Mouse (Mus musculus): ENCODE results near the gene Ubxn1. TPM values are rescaled to one million over a fixed set of nuclear protein-coding genes. Genes with fewer than 3 reads are reported as not detected.
"Not testable (repeated sequence)": the region's sequence is repeated elsewhere in the genome, so short reads cannot be mapped to it uniquely, and the experiment has no call there.

Ubxn1 gene
- total RNA-seq, 2 experiments from 2014 or later: 86.1 to 94.7 TPM

DNA sequence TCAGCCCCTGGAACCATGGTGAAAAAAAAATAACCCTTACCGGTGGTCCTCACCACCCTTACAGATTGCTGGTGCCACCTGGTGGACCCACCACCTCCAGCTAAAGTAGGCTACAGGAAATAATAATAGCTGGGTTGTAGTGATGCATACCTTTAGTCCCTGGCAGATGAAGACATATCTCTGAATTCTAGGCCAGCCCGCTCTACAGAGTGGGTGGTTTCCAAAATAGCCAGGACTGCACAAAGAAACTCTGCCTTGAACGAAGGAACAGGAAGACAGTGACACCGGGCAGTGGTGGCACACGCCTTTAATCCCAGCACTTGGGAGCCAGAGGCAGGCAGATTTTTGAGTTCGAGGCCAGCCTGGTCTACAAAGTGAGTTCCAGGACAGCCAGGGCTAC lies 7.0 kb upstream of the Ubxn1 start:
- H3K4me3 ChIP-seq: no peak overlapping the region
- TF ChIP-seq CTCF (IDR thresholded peaks at IDR 0.05): no peak; the same call in 1 of the 2 replicates
- H3K27ac ChIP-seq: no peak overlapping the region
- intact Hi-C loops (cut with DNase I): no loop called here
- no peak for DNase-seq (ENCODE audit: extremely low spot score in 1 of 2, low spot score in 2 of 2)

DNA sequence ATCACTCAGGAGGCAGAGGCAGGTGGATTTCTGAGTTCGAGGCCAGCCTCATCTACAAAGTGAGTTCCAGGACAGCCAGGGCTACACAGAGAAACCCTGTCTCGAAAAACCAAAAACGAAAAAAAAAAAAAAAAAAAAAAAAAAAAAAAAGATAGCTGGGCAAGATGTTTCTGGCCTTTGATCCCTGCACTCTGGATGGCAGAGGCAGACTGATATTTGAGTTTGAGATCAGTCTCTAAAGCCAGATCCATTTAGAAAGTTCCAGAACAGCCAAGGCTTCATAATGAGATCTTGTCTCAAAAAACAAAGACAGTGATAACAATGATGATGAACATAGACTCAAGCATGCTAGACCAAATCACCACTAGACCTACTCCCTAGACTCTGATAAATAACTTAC lies 915 bp upstream of the Ubxn1 start:
- H3K27ac ChIP-seq; H3K4me3 ChIP-seq; DNase-seq (ENCODE audit: extremely low spot score in 1 of 2, low spot score in 2 of 2); intact Hi-C loops (cut with DNase I): not testable (repeated sequence)

DNA sequence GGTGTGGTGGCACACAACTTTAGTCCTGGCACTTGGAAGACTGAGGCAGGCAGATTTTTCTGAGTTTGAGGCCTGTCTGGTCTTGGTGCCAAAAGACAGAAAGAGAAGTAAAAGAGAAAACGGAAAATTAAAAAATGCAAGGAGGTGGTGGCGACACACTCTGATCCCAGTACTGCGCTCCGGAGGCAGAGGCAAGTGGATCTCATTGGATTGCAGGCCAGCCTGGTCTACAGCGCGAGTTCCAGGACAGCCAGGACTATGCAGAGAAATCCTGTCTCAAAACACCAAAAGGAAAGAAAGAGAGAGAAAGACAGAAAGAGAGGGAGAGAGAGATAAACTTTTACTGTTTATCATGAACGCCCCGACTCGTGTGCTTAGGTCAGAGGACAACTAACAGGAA lies 458 bp upstream of the Ubxn1 start:
- intact Hi-C loops (cut with DNase I): loop anchor here (1.0 kb wide), 1 partner anchor 52 kb away; the partner anchor contains the start of gene Ttc9c
- DNase-seq (ENCODE audit: extremely low spot score in 1 of 2, low spot score in 2 of 2): no peak
- peak overlapping the region; percentile 88 for H3K4me3 ChIP-seq
- H3K27ac ChIP-seq: peak overlapping the region; percentile 82
- TF ChIP-seq CTCF (IDR thresholded peaks at IDR 0.05): no peak

DNA sequence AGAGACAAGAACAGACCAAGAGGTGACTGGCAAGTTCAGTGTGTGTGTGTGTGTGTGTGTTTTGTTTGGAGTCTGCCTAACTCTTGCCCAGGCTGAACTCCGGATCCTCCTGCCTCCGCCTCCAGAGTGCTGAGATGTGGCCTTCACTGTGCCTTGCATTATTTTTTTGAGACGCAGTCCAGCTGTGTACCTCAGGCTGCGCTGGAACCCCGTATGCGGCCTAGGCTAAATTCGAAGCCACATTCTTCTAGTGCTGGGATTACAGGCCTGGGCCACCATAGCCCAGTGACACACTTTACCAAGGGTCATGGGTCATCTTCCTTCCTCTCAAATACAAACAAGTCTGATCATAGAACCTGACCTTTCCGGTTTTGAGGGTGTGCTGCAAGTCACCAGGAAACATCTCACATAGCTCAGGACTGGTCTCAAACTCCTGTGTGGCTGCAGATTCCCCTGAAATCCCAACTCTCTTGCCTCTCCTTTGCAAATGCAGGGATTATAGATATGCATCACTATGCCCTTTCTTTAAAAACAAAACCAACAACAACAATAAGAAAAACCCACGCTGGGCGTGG lies 1.1 kb downstream of the Ubxn1 start:
- DNase-seq (ENCODE audit: extremely low spot score in 1 of 2, low spot score in 2 of 2): no peak
- Histone ChIP-seq H3K4me3 (peak overlapping the region; percentile 88), H3K27ac (no peak overlapping the region; the same call in 1 of the 2 replicates)
- no peak for TF ChIP-seq CTCF (IDR thresholded peaks at IDR 0.05)
- intact Hi-C loops (cut with DNase I): no loop called here

DNA sequence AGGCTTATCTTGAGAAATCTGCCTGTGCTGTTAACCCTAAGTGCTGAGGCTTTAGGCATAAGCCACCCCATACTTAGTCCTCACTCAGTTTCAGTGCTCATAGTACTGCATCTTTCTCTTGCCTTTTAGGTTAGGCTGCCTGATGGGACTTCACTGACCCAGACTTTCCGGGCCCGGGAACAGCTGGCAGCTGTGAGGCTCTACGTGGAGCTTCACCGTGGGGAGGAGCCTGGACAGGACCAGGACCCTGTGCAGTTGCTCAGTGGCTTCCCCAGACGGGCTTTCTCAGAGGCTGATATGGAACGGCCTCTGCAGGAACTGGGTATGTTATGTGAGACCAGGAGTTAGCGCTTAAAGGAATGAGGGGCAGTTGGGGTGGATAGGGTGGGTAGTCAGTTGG lies 3.7 kb downstream of the Ubxn1 start:
- Histone ChIP-seq H3K4me3 (no peak overlapping the region), H3K27ac (no peak overlapping the region)
- no peak for DNase-seq (ENCODE audit: extremely low spot score in 1 of 2, low spot score in 2 of 2)
- intact Hi-C loops (cut with DNase I): no loop called here
- TF ChIP-seq CTCF (IDR thresholded peaks at IDR 0.05): no peak

DNA sequence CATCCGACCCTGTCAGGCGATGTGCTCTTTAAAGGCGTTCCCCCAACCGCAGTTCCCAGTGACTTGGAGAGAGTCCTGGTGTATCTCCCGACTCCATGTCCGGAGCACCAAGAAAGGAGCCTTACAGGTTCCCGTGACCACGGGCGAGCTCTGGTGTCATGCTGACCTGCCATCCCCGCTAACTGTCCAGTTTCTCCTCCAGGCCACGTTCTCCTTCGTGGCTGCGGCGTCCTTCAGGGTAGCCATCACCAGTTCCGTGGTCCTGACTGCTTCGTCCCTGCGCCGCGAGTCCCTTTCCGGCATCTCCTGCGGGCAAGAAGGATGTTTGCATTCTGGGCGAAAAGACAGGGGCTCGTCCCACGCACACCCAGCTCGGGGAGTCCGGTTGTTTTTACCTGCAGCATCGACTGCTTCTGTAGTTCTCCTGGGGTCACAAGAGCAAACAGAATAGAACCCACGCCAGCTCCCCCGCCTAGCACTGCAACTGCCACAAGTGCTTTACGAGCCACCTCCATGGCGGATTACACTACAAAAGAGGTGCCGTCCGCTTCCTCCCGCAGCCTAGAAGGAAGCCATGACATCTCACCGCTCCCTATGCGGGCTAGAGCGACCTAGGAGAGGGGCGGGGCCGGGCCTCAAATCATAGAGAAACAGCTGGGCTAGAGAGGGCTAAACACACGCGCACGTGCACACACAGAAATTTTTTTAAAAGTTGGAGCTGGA lies 9.2 kb downstream of the Ubxn1 start, which contains the start of gene Uqcc3:
Gene Uqcc3 (minus strand): TSS at position 613 of the 723 bp plus-strand sequence.
- no peak for TF ChIP-seq CTCF (IDR thresholded peaks at IDR 0.05)
- DNase-seq (ENCODE audit: extremely low spot score in 1 of 2, low spot score in 2 of 2): peak; percentile 86
- Histone ChIP-seq H3K27ac (peak within 1 kb of the TSS; percentile 95), H3K4me3 (peak within 1 kb of the TSS; percentile 90)
- intact Hi-C loops (cut with DNase I): no loop called here

DNA sequence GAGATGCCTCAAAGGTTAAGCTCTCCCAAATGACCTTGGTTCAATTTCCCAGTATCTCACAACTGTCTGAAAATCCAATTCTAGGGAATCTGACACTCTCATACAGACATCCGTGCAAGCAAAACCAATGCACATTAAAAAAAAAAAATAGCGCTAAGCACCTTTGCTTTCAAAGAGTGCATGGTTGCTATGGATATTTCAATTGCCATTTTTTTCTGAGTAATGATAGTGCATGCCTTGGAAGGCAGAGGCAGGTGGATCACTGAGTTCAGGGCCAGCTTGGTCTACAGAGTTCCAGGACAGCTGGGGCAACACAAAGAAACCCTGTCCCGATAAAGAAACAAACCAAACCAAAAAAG lies 9.7 kb downstream of the Ubxn1 start:
- intact Hi-C loops (cut with DNase I): no loop called here
- peak overlapping the region; percentile 95 for H3K27ac ChIP-seq
- no peak for DNase-seq (ENCODE audit: extremely low spot score in 1 of 2, low spot score in 2 of 2)
- H3K4me3 ChIP-seq: peak overlapping the region; percentile 90
- TF ChIP-seq CTCF (IDR thresholded peaks at IDR 0.05): no peak

DNA sequence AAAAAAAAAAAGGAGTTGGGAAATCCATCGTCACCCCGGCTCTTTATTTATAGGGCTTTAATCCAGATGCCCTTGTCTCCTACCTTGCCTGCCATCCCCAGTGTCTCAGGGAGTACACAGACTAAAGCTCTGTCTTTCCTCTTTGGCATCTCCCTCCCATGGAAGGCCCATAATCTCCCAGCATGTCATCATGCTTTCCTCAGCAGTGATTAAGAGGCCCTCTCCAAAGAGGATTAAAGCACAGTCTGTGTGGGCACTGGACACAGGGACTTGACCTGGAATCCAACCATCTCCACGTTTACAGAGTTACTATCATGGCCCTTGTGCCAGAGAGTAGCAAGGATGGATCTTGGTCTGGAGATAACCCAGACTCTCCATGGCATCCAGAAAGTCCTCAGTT lies 12.3 kb downstream of the Ubxn1 start, which contains the start of the genes Lbhd1 and Gm49403:
Gene Lbhd1 (plus strand): TSS at position 117 of the 400 bp plus-strand sequence.
Gene Gm49403 (plus strand): TSS at position 315 of the 400 bp plus-strand sequence.
- H3K4me3 ChIP-seq: no peak within 1 kb of the TSS
- intact Hi-C loops (cut with DNase I): no loop called here
- TF ChIP-seq CTCF (IDR thresholded peaks at IDR 0.05): no peak
- no peak for DNase-seq (ENCODE audit: extremely low spot score in 1 of 2, low spot score in 2 of 2)
- no peak within 1 kb of the TSS for H3K27ac ChIP-seq

DNA sequence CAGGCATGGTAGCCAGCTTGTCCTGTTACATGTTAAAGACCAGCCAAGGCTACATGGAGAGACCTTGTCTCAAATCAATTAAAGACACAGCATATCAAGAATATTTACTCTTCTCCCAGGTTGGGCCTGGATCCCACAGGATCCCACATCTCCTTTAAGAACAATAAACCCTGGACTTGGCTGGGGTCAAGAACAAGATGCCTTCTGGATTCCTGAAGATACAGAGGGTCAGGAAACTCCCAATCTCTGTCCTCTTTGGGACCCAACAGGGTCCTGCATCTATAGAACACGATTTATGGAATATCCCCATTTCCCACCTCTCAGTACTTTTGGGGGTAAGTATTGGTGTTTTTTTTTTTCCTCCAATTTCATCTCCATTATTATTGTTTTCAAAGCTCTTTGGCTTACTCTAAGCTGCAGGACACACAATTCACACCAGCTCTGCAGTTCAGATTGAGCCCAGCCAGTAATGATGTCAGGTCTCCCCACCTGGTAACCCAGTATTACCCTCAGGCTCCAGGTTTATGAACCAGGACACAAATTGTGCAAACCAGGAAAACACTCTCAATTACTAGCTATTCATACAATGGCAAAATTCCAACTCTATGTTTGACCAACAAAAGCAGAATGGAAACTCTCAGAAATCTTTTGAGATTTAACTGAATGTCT lies 15.8 kb downstream of the Ubxn1 start:
- Histone ChIP-seq H3K4me3 (no peak overlapping the region), H3K27ac (no peak overlapping the region)
- intact Hi-C loops (cut with DNase I): loop anchor here (5.0 kb wide), 1 partner anchor 45 kb away; no protein-coding TSS in a partner anchor
- DNase-seq (ENCODE audit: extremely low spot score in 1 of 2, low spot score in 2 of 2): no peak
- TF ChIP-seq CTCF (IDR thresholded peaks at IDR 0.05): no peak

DNA sequence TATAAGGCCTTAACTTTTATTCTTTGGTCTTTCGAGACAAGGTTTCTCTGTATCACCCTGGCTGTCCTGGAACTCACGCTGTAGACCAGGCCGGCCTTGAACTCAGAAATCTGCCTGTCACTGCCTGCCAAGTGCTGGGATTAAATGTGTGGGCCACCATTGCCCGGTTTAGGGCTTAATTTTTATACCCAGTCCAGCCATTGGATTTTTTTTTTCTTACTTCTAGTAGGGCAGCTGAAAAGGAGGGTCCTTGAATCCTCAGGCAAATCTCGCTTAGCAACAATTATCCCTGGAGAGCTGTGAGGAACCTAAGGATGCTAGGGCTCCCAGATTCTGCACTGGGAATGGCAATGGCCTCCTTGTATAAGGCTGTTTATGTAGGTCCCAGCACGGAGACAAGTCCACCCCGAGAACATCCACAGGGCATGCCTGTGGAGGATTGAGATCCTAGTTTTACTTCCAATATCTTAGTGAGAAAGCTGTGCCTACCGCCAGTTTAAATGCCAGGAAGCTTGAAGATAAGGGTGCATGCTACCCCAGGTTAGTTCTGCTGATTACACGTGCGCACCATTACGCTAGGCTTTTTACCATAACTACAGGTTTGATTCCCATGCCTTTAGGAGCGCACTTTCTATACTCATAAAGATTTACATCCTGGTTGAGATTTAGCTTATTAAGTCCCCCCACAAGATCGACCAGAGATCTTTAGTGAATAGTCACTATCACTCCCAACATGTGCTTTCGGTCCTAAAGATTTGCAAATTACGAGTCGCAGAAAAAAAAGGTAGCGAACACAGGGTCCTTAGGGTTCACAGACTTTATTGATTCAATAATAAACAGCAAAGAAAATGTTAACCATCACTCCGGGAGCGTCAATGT lies 16.5 kb downstream of the Ubxn1 start:
- Histone ChIP-seq H3K27ac (peak overlapping the region; percentile 84), H3K4me3 (peak overlapping the region; percentile 81)
- intact Hi-C loops (cut with DNase I): loop anchor here (5.0 kb wide), 1 partner anchor 46 kb away; no protein-coding TSS in a partner anchor
- no peak for DNase-seq (ENCODE audit: extremely low spot score in 1 of 2, low spot score in 2 of 2)
- TF ChIP-seq CTCF (IDR thresholded peaks at IDR 0.05): no peak

Measured in left cerebral cortex, adult 2 months (tissue).